Mouse (Mus musculus) embryonic facial prominence, embryonic 10.5 days (tissue): ENCODE data around the gene Tmem110. TPM values are rescaled to one million over a fixed set of nuclear protein-coding genes. Genes with fewer than 3 reads are reported as not detected.

Source experiments
- DNase-seq: peaks from one replicate; pipeline ENCODE4 v3.0.0-alpha.2; 2017; ENCODE audit warnings: low spot score
- H3K27ac ChIP-seq: fragments of 300-500 bp; sonication (generic); replicated peaks from 2 replicates; pipeline ENCODE4 v1.5.1; 2016; ENCODE audit warnings: mild to moderate bottlenecking
- H3K27me3 ChIP-seq: fragments of 300-500 bp; sonication (generic); replicated peaks from 2 replicates; pipeline ENCODE4 v1.6.1; 2016; ENCODE audit warnings: low read depth, mild to moderate bottlenecking; ENCODE audit not compliant: poor library complexity, severe bottlenecking
- H3K36me3 ChIP-seq: fragments of 300-500 bp; sonication (generic); replicated peaks from 2 replicates; pipeline ENCODE4 v1.6.1; 2016; ENCODE audit warnings: mild to moderate bottlenecking, moderate library complexity
- H3K4me1 ChIP-seq: fragments of 300-500 bp; sonication (generic); 2 replicates; pipeline ENCODE4 v1.6.1; 2016
- H3K4me3 ChIP-seq: fragments of 300-500 bp; sonication (generic); 2 replicates; pipeline ENCODE4 v1.5.1; 2016; ENCODE audit warnings: mild to moderate bottlenecking, moderate library complexity
- H3K9me3 ChIP-seq: fragments of 300-500 bp; sonication (generic); 2 replicates; pipeline ENCODE4 v1.6.1; 2016; ENCODE audit warnings: mild to moderate bottlenecking
- WGBS: fragments of 180-500 bp; shearing (Covaris S2); methylation state at CpG from one replicate; pipeline ENCODE4 v1.1.7; 2016; 5-methylcytosine and 5-hydroxymethylcytosine counted together
- polyA plus RNA-seq: library from polyadenylated mRNA; unstranded; fragments of >200 nt; fragmentation: Nextera tagmentation; extraction: Ambion mirVana; gene quantifications from 2 replicates; pipeline ENCODE4 v1.2.1, GENCODE M21; 2016

The Tmem110 gene
- polyA plus RNA-seq, 1 experiment from 2014 or later, result 30.2 TPM

GRCm38 (mm10) chr14:30885298-30885697 is 59.9 kb downstream of the Tmem110 start:
- H3K27me3 ChIP-seq, result no peaks in the 10 kb centered on the region
- H3K4me3 ChIP-seq, result no peak overlapping the region
- peaks cover 11% of the 10 kb centered on the region for H3K4me1 ChIP-seq
- no peaks in the 10 kb centered on the region for H3K36me3 ChIP-seq
- no peak for DNase-seq
- H3K9me3 ChIP-seq, result no peaks in the 10 kb centered on the region
- no peak overlapping the region for H3K27ac ChIP-seq
- 15% methylated on average over 3 of the region's 3 CpGs for WGBS

- Histone ChIP-seq H3K27ac (no peak within 1 kb of the TSS), H3K4me3 (no peak within 1 kb of the TSS), H3K9me3 (no peaks in the 10 kb centered on the region), H3K27me3 (no peaks in the 10 kb centered on the region), H3K36me3 (no peaks in the 10 kb centered on the region), H3K4me1 (peaks cover 11% of the 10 kb centered on the region)
- WGBS, result 91% methylated on average over 3 of the region's 3 CpGs
- no peak for DNase-seq
Measured at GRCm38 (mm10) chr14:30886204-30886603, 60.8 kb downstream of the Tmem110 start, which contains the start of gene Itih4. Itih4 (plus strand) TSS chr14:30886476.

- DNase-seq, result peak; percentile 15
- peaks cover 7% of the 10 kb centered on the region for H3K4me1 ChIP-seq
- WGBS, result 24% methylated on average over 9 of the region's 9 CpGs
- no peak overlapping the region; the same call in 1 of the 2 replicates for H3K27ac ChIP-seq
- no peak overlapping the region for H3K4me3 ChIP-seq
- no peaks in the 10 kb centered on the region for H3K36me3 ChIP-seq
- no peaks in the 10 kb centered on the region for H3K9me3 ChIP-seq
- H3K27me3 ChIP-seq, result no peaks in the 10 kb centered on the region
Measured at GRCm38 (mm10) chr14:30888271-30888732, 62.9 kb downstream of the Tmem110 start.

- peaks cover 8% of the 10 kb centered on the region; the same call in 1 of the 2 replicates for H3K4me1 ChIP-seq
- WGBS, result 53% methylated on average over 3 of the region's 3 CpGs
- H3K27ac ChIP-seq, result no peak overlapping the region
- no peak for DNase-seq
- H3K27me3 ChIP-seq, result no peaks in the 10 kb centered on the region
- H3K9me3 ChIP-seq, result peaks cover 6% of the 10 kb centered on the region; the same call in 1 of the 2 replicates
- H3K4me3 ChIP-seq, result no peak overlapping the region
- no peaks in the 10 kb centered on the region for H3K36me3 ChIP-seq
Measured at GRCm38 (mm10) chr14:30899972-30900371, 74.6 kb downstream of the Tmem110 start.

GRCm38 (mm10) chr14:30902628-30903027 is 77.2 kb downstream of the Tmem110 start:
- no peaks in the 10 kb centered on the region for H3K4me1 ChIP-seq
- H3K4me3 ChIP-seq, result no peak overlapping the region
- H3K36me3 ChIP-seq, result no peaks in the 10 kb centered on the region
- no peak overlapping the region for H3K27ac ChIP-seq
- no peak for DNase-seq
- H3K9me3 ChIP-seq, result peaks cover 6% of the 10 kb centered on the region; the same call in 1 of the 2 replicates
- no peaks in the 10 kb centered on the region for H3K27me3 ChIP-seq
- WGBS, result 93% methylated on average over 5 of the region's 5 CpGs

GRCm38 (mm10) chr14:30903036-30903435 is 77.6 kb downstream of the Tmem110 start:
- Histone ChIP-seq H3K4me3 (no peak overlapping the region), H3K4me1 (no peaks in the 10 kb centered on the region), H3K27ac (no peak overlapping the region), H3K36me3 (no peaks in the 10 kb centered on the region), H3K9me3 (peaks cover 6% of the 10 kb centered on the region; the same call in 1 of the 2 replicates), H3K27me3 (no peaks in the 10 kb centered on the region)
- WGBS, result 72% methylated on average over 3 of the region's 3 CpGs
- no peak for DNase-seq

GRCm38 (mm10) chr14:30904307-30904706 is 78.9 kb downstream of the Tmem110 start:
- Histone ChIP-seq H3K27ac (no peak overlapping the region), H3K9me3 (peaks cover 6% of the 10 kb centered on the region; the same call in 1 of the 2 replicates), H3K4me1 (no peaks in the 10 kb centered on the region), H3K27me3 (no peaks in the 10 kb centered on the region), H3K36me3 (no peaks in the 10 kb centered on the region), H3K4me3 (no peak overlapping the region)
- WGBS, result 83% methylated on average over 8 of the region's 8 CpGs
- DNase-seq, result no peak

GRCm38 (mm10) chr14:30906001-30906400 is 80.6 kb downstream of the Tmem110 start:
- WGBS, result 92% methylated on average over 6 of the region's 6 CpGs
- no peak overlapping the region for H3K4me3 ChIP-seq

GRCm38 (mm10) chr14:30907814-30908265 is 82.5 kb downstream of the Tmem110 start:
- H3K27me3 ChIP-seq, result no peaks in the 10 kb centered on the region
- H3K4me3 ChIP-seq, result no peak overlapping the region
- 87% methylated on average over 3 of the region's 3 CpGs for WGBS
- no peaks in the 10 kb centered on the region for H3K9me3 ChIP-seq
- H3K27ac ChIP-seq, result no peak overlapping the region
- no peaks in the 10 kb centered on the region for H3K4me1 ChIP-seq
- DNase-seq, result no peak
- no peaks in the 10 kb centered on the region for H3K36me3 ChIP-seq

More at GRCm38 (mm10) chr14:30906001-30906400, 80.6 kb downstream of the Tmem110 start:
- Histone ChIP-seq H3K36me3 (no peaks in the 10 kb centered on the region), H3K9me3 (no peaks in the 10 kb centered on the region), H3K27ac (no peak overlapping the region), H3K4me1 (no peaks in the 10 kb centered on the region), H3K27me3 (no peaks in the 10 kb centered on the region)
- DNase-seq, result no peak

- no peak for DNase-seq
- 91% methylated on average over 8 of the region's 8 CpGs for WGBS
- no peaks in the 10 kb centered on the region for H3K36me3 ChIP-seq
Measured at GRCm38 (mm10) chr14:30911141-30911540, 85.8 kb downstream of the Tmem110 start.

GRCm38 (mm10) chr14:30912641-30913040 is 87.3 kb downstream of the Tmem110 start:
- H3K4me3 ChIP-seq, result no peak overlapping the region
- H3K27ac ChIP-seq, result no peak overlapping the region
- H3K4me1 ChIP-seq, result no peaks in the 10 kb centered on the region
- WGBS, result 82% methylated on average over 8 of the region's 8 CpGs
- no peaks in the 10 kb centered on the region for H3K27me3 ChIP-seq
- H3K36me3 ChIP-seq, result no peaks in the 10 kb centered on the region
- no peaks in the 10 kb centered on the region for H3K9me3 ChIP-seq
- no peak for DNase-seq

More at GRCm38 (mm10) chr14:30911141-30911540, 85.8 kb downstream of the Tmem110 start:
- no peak overlapping the region for H3K27ac ChIP-seq
- H3K27me3 ChIP-seq, result no peaks in the 10 kb centered on the region
- no peak overlapping the region for H3K4me3 ChIP-seq
- H3K9me3 ChIP-seq, result no peaks in the 10 kb centered on the region
- no peaks in the 10 kb centered on the region for H3K4me1 ChIP-seq

- Histone ChIP-seq H3K27me3 (no peaks in the 10 kb centered on the region), H3K9me3 (no peaks in the 10 kb centered on the region), H3K36me3 (no peaks in the 10 kb centered on the region), H3K4me3 (no peak overlapping the region), H3K4me1 (no peaks in the 10 kb centered on the region), H3K27ac (no peak overlapping the region)
- WGBS, result 91% methylated on average over 5 of the region's 5 CpGs
- DNase-seq, result no peak
Measured at GRCm38 (mm10) chr14:30913404-30913803, 88.0 kb downstream of the Tmem110 start.

- Histone ChIP-seq H3K27ac (no peak overlapping the region), H3K9me3 (no peaks in the 10 kb centered on the region), H3K36me3 (no peaks in the 10 kb centered on the region), H3K4me3 (no peak overlapping the region), H3K4me1 (no peaks in the 10 kb centered on the region), H3K27me3 (no peaks in the 10 kb centered on the region)
- no peak for DNase-seq
- 89% methylated on average over 1 of the region's 1 CpGs for WGBS
Measured at GRCm38 (mm10) chr14:30916516-30916915, 91.1 kb downstream of the Tmem110 start.
